Mouse (Mus musculus) spleen, adult 2 months (tissue): Measurements from ENCODE around the gene Prkag2. TPM values are rescaled to one million over a fixed set of nuclear protein-coding genes. Genes with fewer than 3 reads are reported as not detected.
A peak's percentile ranks its signal among the peaks of the same experiment; 100 is the strongest.

ENCODE experiments used
- DNase-seq, 2 experiments: peaks; one replicate each; pipeline versions ENCODE4 v3.0.0 to v3.0.0-alpha.2; 2012 to 2021; ENCODE audit warnings: low spot score in 2 of 2, low read depth in 1 of 2
- H3K27ac ChIP-seq: fragments of 200-500 bp; 2 replicates; pipeline ENCODE4 v1.5.1; 2012; ENCODE audit warnings: low read length, inconsistent platforms; ENCODE audit not compliant: insufficient read depth
- H3K27me3 ChIP-seq: fragments of 200-500 bp; 2 replicates; pipeline ENCODE4 v1.6.1; 2012; ENCODE audit warnings: mild to moderate bottlenecking, moderate library complexity, low read length, inconsistent platforms; ENCODE audit not compliant: control insufficient read depth, insufficient read depth
- H3K36me3 ChIP-seq: fragments of 200-500 bp; 2 replicates; pipeline ENCODE4 v1.6.1; 2012; ENCODE audit warnings: mild to moderate bottlenecking, low read length, inconsistent platforms; ENCODE audit not compliant: control insufficient read depth, insufficient read depth
- H3K4me1 ChIP-seq: fragments of 200-500 bp; 2 replicates; pipeline ENCODE4 v1.6.1; 2011; ENCODE audit warnings: inconsistent platforms; ENCODE audit not compliant: control insufficient read depth, insufficient read depth, insufficient read length
- H3K4me3 ChIP-seq: fragments of 200-500 bp; 2 replicates; pipeline ENCODE4 v1.5.1; 2011; ENCODE audit warnings: mild to moderate bottlenecking, inconsistent platforms; ENCODE audit not compliant: insufficient read depth, insufficient read length; ENCODE audit errors: extremely low read depth
- CTCF ChIP-seq: fragments of 200-500 bp; IDR thresholded peaks from 2 replicates; pipeline ENCODE4 v1.5.1; 2011; ENCODE audit warnings: mild to moderate bottlenecking, inconsistent platforms; ENCODE audit not compliant: insufficient read depth, insufficient read length, insufficient replicate concordance; ENCODE audit errors: extremely low read depth
- POLR2A ChIP-seq: fragments of 200-500 bp; IDR thresholded peaks from 2 replicates; pipeline ENCODE4 v1.6.1; 2011; ENCODE audit warnings: low read depth, low read length, inconsistent platforms
- WGBS: fragments of 180-500 bp; shearing (Covaris S2); methylation state at CpG from one replicate; pipeline ENCODE4 v1.1.7; 2018; 5-methylcytosine and 5-hydroxymethylcytosine counted together
- polyA plus RNA-seq: library from polyadenylated mRNA; depleted of rRNA; stranded (reverse); fragments of >200 nt; gene quantifications from 2 replicates; pipeline ENCODE4 v1.2.3, GENCODE M21; 2012

Prkag2 gene
- polyA plus RNA-seq, 1 experiment = 7.7 TPM

DNA sequence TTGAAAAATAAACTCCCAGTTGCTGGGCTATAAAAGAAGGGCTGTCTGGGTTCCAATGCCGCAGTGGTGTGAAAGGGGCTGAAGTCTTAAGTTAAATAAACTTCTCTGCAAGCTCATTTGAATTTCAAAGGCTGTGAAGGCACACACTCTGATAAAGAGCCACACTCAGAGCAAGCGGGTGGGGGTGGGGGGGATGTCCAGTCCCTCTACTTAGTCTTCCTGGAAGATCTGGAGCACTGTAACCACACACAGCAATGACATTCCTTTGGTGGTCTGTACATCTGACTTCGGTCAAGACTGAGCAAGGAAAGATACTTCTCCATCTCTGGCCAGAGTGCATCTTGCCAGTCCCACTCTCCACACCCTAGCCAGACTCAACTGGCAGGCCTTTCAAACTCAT is 91.5 kb downstream of the Prkag2 start:
- 88% methylated on average over 3 of the region's 3 CpGs for WGBS
- no peak for DNase-seq
- Histone ChIP-seq H3K27ac (no peak overlapping the region), H3K4me3 (no peak overlapping the region), H3K4me1 (peaks cover 6% of the 10 kb centered on the region; the same call in 1 of the 2 replicates), H3K27me3 (no peaks in the 10 kb centered on the region), H3K36me3 (no peaks in the 10 kb centered on the region)
- TF ChIP-seq CTCF (no peak), POLR2A (no peak)

- Histone ChIP-seq H3K4me3 (no peak overlapping the region), H3K36me3 (no peaks in the 10 kb centered on the region), H3K27me3 (no peaks in the 10 kb centered on the region), H3K27ac (no peak overlapping the region), H3K4me1 (peaks cover 6% of the 10 kb centered on the region; the same call in 1 of the 2 replicates)
- WGBS = 39% methylated on average over 8 of the region's 8 CpGs
- TF ChIP-seq CTCF = peak; percentile 91
- no peak for TF ChIP-seq POLR2A
- peak; percentile 41 to 70 for DNase-seq
Measured at GRCm38 (mm10) chr5:25006848-25007247, 93.6 kb downstream of the Prkag2 start.

DNA sequence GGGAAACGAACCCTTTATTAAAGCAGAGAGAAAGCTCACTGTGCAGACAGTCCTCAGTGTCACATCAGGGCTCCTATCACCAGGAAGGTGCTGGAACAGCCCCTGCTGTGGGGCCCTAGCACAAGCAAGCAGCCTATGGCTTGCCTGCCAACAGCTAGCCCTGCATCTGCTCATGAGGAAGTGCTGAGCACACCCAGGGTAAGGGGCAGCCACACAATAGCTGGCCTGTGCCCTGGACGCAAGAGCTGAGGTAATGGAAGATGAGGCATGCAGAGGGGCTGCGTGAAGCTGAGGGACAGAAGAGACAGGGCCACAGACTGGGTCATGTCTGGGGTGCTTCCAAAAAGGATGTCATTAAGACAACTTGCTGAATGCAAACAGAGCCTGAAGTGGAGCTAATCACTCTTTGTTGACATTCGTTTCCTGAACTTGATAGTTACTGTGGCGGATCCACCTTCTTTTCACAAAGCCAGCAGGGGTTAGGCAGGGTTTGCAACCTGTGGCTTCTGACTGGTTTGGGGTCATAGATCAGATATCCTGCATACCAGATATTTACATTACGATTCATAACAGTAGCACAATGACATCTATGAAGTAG is 94.8 kb downstream of the Prkag2 start:
- TF ChIP-seq POLR2A (no peak), CTCF (no peak)
- WGBS = 46% methylated on average over 6 of the region's 6 CpGs
- no peak overlapping the region for H3K4me3 ChIP-seq
- DNase-seq = no peak
- peaks cover 3% of the 10 kb centered on the region; the same call in 1 of the 2 replicates for H3K4me1 ChIP-seq
- no peaks in the 10 kb centered on the region for H3K36me3 ChIP-seq
- no peak overlapping the region for H3K27ac ChIP-seq
- no peaks in the 10 kb centered on the region for H3K27me3 ChIP-seq

- H3K4me1 ChIP-seq = peaks cover 2% of the 10 kb centered on the region; the same call in 1 of the 2 replicates
- TF ChIP-seq CTCF (no peak), POLR2A (no peak)
- 69% methylated on average over 8 of the region's 8 CpGs for WGBS
- no peaks in the 10 kb centered on the region for H3K36me3 ChIP-seq
- no peak overlapping the region for H3K27ac ChIP-seq
- H3K4me3 ChIP-seq = no peak overlapping the region
- H3K27me3 ChIP-seq = no peaks in the 10 kb centered on the region
- no peak for DNase-seq
Measured at GRCm38 (mm10) chr5:25001391-25001794, 99.0 kb downstream of the Prkag2 start.

DNA sequence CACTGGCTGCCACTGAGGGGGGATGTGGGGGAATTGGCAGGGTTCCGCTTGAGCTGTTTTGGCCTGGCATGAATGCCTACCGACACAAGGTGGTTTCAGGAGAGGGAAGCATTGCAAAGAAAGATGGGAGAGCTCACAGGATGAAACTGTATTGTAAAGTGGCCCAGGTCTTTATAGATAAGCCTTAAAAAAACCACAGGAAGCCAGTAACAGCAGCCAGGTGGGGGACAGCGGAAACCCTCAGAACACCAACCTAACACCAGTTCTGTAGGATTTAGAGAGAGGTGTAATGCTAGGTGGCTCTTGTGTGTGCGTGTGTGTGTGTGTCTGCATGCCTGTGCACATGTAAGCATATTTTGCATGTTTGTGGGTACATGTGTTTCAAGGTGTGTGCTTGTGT is 101.1 kb downstream of the Prkag2 start:
- H3K27me3 ChIP-seq = peaks cover 2% of the 10 kb centered on the region; the same call in 1 of the 2 replicates
- H3K27ac ChIP-seq = no peak overlapping the region
- 56% methylated on average over 4 of the region's 4 CpGs for WGBS
- TF ChIP-seq POLR2A = no peak
- no peak for TF ChIP-seq CTCF
- H3K4me1 ChIP-seq = peaks cover 2% of the 10 kb centered on the region; the same call in 1 of the 2 replicates
- no peaks in the 10 kb centered on the region for H3K36me3 ChIP-seq
- no peak overlapping the region for H3K4me3 ChIP-seq
- DNase-seq = no peak

DNA sequence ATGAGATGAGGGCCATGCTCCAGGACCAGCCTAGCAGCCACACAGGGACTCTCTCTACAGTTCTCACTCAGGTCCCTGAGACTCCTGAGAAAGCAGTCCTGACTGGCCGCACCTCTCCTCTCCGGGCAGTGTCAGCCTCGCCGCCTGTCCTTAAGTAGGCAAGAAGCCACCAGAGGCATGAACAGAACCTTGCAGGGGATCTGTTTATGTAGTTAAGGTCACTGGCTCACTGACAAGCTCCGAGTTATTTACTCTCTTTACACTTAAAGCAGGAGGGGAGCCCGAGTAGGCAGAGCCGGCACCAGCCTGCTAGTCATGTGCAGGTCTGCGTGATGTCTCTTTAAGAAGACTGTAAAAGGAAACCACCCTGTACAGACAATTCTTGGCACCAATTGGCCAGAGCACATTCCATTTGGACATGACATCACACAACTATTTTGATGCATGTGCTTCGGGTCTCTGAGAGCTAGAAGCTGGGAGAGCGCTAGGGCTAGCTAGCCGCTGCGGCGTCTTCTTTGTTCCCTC is 104.8 kb downstream of the Prkag2 start:
- H3K4me1 ChIP-seq = peaks cover 2% of the 10 kb centered on the region; the same call in 1 of the 2 replicates
- no peak overlapping the region for H3K27ac ChIP-seq
- no peak for DNase-seq
- WGBS = 16% methylated on average over 13 of the region's 13 CpGs
- no peaks in the 10 kb centered on the region for H3K36me3 ChIP-seq
- TF ChIP-seq CTCF = no peak
- no peak overlapping the region; the same call in 1 of the 2 replicates for H3K4me3 ChIP-seq
- peaks cover 2% of the 10 kb centered on the region; the same call in 1 of the 2 replicates for H3K27me3 ChIP-seq

DNA sequence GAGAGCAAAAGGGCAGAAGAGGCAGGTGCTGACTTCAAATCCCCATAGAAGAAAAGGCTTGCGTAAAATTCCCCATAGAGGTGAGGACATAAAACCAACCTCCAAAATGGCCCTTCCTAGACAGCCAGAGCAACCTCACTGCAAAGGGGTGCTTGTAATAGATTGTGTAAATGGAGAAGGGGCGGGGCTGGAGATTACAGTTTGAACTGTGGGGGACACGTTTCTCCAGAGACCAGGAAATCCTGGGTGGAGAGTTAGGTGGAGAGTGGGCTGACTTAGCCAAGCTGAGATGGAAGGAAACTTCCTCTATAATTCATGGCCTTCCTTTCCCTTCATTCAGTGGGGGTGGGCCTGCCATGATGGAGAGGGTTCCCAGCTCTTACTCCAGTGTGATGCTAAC is 107.3 kb downstream of the Prkag2 start:
- no peak for DNase-seq
- no peak for TF ChIP-seq CTCF
- TF ChIP-seq POLR2A = no peak
- Histone ChIP-seq H3K27me3 (peaks cover 2% of the 10 kb centered on the region; the same call in 1 of the 2 replicates), H3K4me1 (peaks cover 5% of the 10 kb centered on the region; the same call in 1 of the 2 replicates), H3K36me3 (no peaks in the 10 kb centered on the region), H3K4me3 (no peak overlapping the region), H3K27ac (no peak overlapping the region)
- WGBS = 46% methylated on average over 3 of the region's 3 CpGs
